Mouse (Mus musculus): Measurements from ENCODE around the gene Il6ra.
A peak's percentile ranks its signal among the peaks of the same experiment; 100 is the strongest.

The Il6ra gene

GRCm38 (mm10) chr3:89861070-89861469 lies 51.9 kb downstream of the Il6ra start:
- no peak for DNase-seq (ENCODE audit: low read depth, low spot score)
- Histone ChIP-seq H3K27me3 (ENCODE audit: control insufficient read depth, insufficient read depth, low read length, poor library complexity, severe bottlenecking) (no peaks in the 10 kb centered on the region), H3K36me3 (ENCODE audit: control insufficient read depth, insufficient read depth, low read length, poor library complexity, severe bottlenecking) (no peaks in the 10 kb centered on the region)

DNA sequence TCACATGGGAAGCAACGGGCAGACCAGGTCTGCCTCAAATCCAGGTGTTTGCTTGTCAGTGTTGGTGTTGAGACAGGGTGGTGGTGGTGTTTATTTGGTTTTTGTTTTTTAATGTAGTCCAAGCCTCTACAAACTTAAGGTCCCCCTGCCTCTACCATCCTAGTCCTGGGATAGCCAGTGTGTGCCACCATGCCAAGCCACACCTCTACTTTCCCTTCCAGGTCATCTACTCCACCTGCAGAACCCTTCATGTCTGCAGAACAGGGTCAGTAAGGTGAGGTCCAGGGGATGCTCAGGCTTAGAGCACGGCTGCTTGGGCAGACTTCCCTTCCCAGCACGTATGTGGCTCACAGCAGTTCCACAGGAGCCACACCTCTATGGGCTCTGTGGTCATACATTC lies 52.7 kb downstream of the Il6ra start:
- no peak for DNase-seq (ENCODE audit: low read depth, low spot score)
- H3K27me3 ChIP-seq (ENCODE audit: control insufficient read depth, insufficient read depth, low read length, poor library complexity, severe bottlenecking), result no peaks in the 10 kb centered on the region
- H3K36me3 ChIP-seq (ENCODE audit: control insufficient read depth, insufficient read depth, low read length, poor library complexity, severe bottlenecking), result no peaks in the 10 kb centered on the region

- no peaks in the 10 kb centered on the region for H3K36me3 ChIP-seq (ENCODE audit: control insufficient read depth, insufficient read depth, low read length, poor library complexity, severe bottlenecking)
- H3K27me3 ChIP-seq (ENCODE audit: control insufficient read depth, insufficient read depth, low read length, poor library complexity, severe bottlenecking), result no peaks in the 10 kb centered on the region
- no peak for DNase-seq (ENCODE audit: low read depth, low spot score)
Observed at GRCm38 (mm10) chr3:89859936-89860335, 53.1 kb downstream of the Il6ra start.

DNA sequence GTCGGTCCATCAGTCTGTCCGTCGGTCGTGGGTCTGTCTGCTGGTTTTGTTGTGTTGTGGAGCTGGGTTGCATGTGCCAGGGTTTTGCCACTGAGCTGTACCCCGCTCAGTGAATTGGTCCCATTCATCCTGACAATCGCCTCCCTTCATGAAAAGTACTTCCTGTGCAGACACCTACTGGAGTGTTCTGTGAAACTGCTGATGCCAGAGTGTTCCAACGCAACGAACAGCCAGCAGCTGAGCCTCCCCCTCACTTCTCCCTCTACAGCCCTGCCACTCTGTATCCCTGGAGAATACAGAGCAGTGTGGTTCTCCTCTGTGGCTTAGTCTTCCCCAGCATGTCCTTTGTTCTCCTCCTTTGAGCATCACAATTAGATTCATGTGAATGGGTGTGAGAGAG lies 54.1 kb downstream of the Il6ra start:
- no peaks in the 10 kb centered on the region for H3K27me3 ChIP-seq (ENCODE audit: control insufficient read depth, insufficient read depth, low read length, poor library complexity, severe bottlenecking)
- no peaks in the 10 kb centered on the region for H3K36me3 ChIP-seq (ENCODE audit: control insufficient read depth, insufficient read depth, low read length, poor library complexity, severe bottlenecking)
- no peak for DNase-seq (ENCODE audit: low read depth, low spot score)

GRCm38 (mm10) chr3:89858123-89858522 lies 54.9 kb downstream of the Il6ra start:
- H3K36me3 ChIP-seq (ENCODE audit: control insufficient read depth, insufficient read depth, low read length, poor library complexity, severe bottlenecking), result no peaks in the 10 kb centered on the region
- H3K27me3 ChIP-seq (ENCODE audit: control insufficient read depth, insufficient read depth, low read length, poor library complexity, severe bottlenecking), result no peaks in the 10 kb centered on the region
- peak; percentile 80 for DNase-seq (ENCODE audit: low read depth, low spot score)

DNA sequence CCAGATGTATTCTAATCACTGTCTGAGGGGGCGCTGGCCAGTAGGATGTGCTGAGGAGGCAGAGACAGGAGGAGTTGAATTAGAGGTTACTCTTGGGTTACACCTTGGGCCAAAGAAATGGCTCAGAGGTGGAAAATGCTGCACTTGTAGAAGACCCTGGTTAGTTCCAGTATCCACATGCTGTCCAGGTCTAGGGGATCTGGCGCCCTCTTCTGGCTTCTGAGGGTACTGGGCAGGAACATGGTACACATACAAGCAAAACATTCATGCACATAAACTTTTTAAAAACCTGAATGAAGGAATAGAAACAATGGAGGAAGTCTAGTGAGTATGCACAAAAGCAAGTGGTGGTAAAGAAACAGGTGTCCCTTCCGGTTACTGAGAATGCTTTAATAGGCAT lies 55.6 kb downstream of the Il6ra start:
- H3K36me3 ChIP-seq (ENCODE audit: control insufficient read depth, insufficient read depth, low read length, poor library complexity, severe bottlenecking), result no peaks in the 10 kb centered on the region
- H3K27me3 ChIP-seq (ENCODE audit: control insufficient read depth, insufficient read depth, low read length, poor library complexity, severe bottlenecking), result no peaks in the 10 kb centered on the region
- peak; percentile 55 for DNase-seq (ENCODE audit: low read depth, low spot score)

GRCm38 (mm10) chr3:89853752-89854151 lies 59.2 kb downstream of the Il6ra start:
- no peak for DNase-seq (ENCODE audit: low read depth, low spot score)

GRCm38 (mm10) chr3:89848083-89848482 lies 64.9 kb downstream of the Il6ra start:
- DNase-seq (ENCODE audit: low read depth, low spot score), result no peak
- Histone ChIP-seq H3K27me3 (ENCODE audit: control insufficient read depth, insufficient read depth, low read length, poor library complexity, severe bottlenecking) (no peaks in the 10 kb centered on the region), H3K36me3 (ENCODE audit: control insufficient read depth, insufficient read depth, low read length, poor library complexity, severe bottlenecking) (no peaks in the 10 kb centered on the region)

More at GRCm38 (mm10) chr3:89853752-89854151, 59.2 kb downstream of the Il6ra start:
- Histone ChIP-seq H3K36me3 (ENCODE audit: control insufficient read depth, insufficient read depth, low read length, poor library complexity, severe bottlenecking) (no peaks in the 10 kb centered on the region), H3K27me3 (ENCODE audit: control insufficient read depth, insufficient read depth, low read length, poor library complexity, severe bottlenecking) (no peaks in the 10 kb centered on the region)

GRCm38 (mm10) chr3:89847596-89847995 lies 65.4 kb downstream of the Il6ra start:
- Histone ChIP-seq H3K36me3 (ENCODE audit: control insufficient read depth, insufficient read depth, low read length, poor library complexity, severe bottlenecking) (no peaks in the 10 kb centered on the region), H3K27me3 (ENCODE audit: control insufficient read depth, insufficient read depth, low read length, poor library complexity, severe bottlenecking) (no peaks in the 10 kb centered on the region)
- DNase-seq (ENCODE audit: low read depth, low spot score), result no peak

- Histone ChIP-seq H3K36me3 (ENCODE audit: control insufficient read depth, insufficient read depth, low read length, poor library complexity, severe bottlenecking) (no peaks in the 10 kb centered on the region), H3K27me3 (ENCODE audit: control insufficient read depth, insufficient read depth, low read length, poor library complexity, severe bottlenecking) (no peaks in the 10 kb centered on the region)
- no peak for DNase-seq (ENCODE audit: low read depth, low spot score)
Observed at GRCm38 (mm10) chr3:89847126-89847525, 65.9 kb downstream of the Il6ra start.

DNA sequence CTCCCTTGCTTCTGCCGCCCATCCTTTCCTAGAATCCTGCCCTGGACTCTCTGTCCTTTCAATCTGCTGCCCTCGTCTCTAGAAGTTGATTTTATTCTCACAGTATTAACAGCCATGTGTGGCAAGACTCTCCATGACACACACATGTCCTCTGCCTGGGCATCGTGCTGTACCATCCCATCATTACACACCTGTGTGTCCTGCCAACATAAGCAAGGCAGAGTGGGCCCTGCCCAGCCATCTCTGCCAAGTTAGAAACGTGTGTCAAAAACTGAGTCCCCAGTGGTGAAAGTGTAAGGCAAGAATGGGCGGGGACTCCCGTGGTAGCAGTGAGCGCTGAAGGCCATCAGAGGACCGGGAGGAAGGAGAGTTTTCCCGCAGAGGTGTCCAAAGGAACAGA lies 67.2 kb downstream of the Il6ra start:
- Histone ChIP-seq H3K36me3 (ENCODE audit: control insufficient read depth, insufficient read depth, low read length, poor library complexity, severe bottlenecking) (no peaks in the 10 kb centered on the region), H3K27me3 (ENCODE audit: control insufficient read depth, insufficient read depth, low read length, poor library complexity, severe bottlenecking) (no peaks in the 10 kb centered on the region)
- DNase-seq (ENCODE audit: low read depth, low spot score), result no peak

- peak; percentile 69 for DNase-seq (ENCODE audit: low read depth, low spot score)
- H3K27me3 ChIP-seq (ENCODE audit: control insufficient read depth, insufficient read depth, low read length, poor library complexity, severe bottlenecking), result no peaks in the 10 kb centered on the region
Observed at GRCm38 (mm10) chr3:89843148-89843547, 69.8 kb downstream of the Il6ra start.

GRCm38 (mm10) chr3:89842258-89842657 lies 70.7 kb downstream of the Il6ra start:
- Histone ChIP-seq H3K27me3 (ENCODE audit: control insufficient read depth, insufficient read depth, low read length, poor library complexity, severe bottlenecking) (no peaks in the 10 kb centered on the region), H3K36me3 (ENCODE audit: control insufficient read depth, insufficient read depth, low read length, poor library complexity, severe bottlenecking) (no peaks in the 10 kb centered on the region)
- DNase-seq (ENCODE audit: low read depth, low spot score), result peak; percentile 66

More at GRCm38 (mm10) chr3:89843148-89843547, 69.8 kb downstream of the Il6ra start:
- H3K36me3 ChIP-seq (ENCODE audit: control insufficient read depth, insufficient read depth, low read length, poor library complexity, severe bottlenecking), result no peaks in the 10 kb centered on the region

DNA sequence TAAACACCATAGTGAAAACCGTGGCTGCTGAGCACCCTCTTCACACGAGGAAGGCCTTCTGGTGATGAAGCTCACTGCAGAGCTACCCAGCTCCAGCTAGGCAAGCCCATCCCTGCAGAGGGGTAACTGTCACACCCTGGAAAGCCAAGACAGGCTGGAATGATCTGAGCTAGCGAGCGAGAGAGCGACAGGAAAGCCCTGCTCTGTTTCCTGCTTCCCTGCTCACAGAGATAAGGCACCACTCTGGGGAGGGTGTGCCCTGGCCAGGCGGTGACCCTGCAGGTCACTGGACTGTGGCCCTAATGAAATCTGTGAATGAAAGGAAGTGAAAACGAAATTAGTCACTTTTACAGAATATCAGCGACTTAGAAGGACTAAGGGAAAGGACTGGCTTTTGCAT lies 77.6 kb downstream of the Il6ra start:
- no peaks in the 10 kb centered on the region for H3K36me3 ChIP-seq (ENCODE audit: control insufficient read depth, insufficient read depth, low read length, poor library complexity, severe bottlenecking)
- no peaks in the 10 kb centered on the region; the same call in 1 of the 2 replicates for H3K27me3 ChIP-seq (ENCODE audit: control insufficient read depth, insufficient read depth, low read length, poor library complexity, severe bottlenecking)
- no peak for DNase-seq (ENCODE audit: low read depth, low spot score)

DNA sequence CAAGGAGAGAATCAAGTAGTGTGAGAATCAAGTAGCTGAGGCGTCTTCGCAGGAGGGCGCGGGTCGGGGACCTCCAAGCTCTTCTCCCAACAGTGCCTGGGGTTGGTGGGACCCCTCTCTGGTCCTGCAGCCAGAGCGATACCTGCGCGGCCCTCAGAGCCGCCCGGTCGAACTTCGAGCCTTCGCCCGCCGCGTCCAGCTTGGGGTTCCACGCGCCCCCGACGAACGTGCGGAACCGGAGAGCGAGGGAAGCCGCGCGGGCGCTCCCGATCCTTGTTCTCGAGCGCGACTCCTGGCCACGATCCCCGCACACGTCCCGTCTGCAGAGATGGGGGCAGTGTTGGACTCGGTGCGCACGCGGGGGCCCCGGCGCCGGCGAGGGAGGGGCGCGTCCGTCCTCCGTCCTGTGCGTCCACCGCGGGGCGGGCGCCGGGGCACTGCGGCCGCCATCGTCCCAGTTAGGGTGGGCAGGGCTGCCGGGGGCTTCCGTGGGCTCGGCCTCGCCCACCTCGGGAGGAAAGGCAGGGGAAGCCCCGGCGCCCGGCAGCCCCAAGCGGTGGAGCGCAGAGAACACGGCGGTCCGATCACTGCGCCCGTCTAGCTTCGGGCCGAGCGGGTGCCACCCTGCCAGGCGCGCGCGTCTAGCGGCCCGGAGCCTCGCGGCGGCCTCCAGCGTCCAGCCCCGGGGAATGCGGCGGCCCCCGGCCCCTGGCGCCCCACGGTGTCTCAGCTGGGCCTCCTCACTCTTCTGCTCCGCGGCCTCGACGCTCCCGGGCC lies 82.0 kb downstream of the Il6ra start, which contains the start of gene She:
She (plus strand) TSS at position 556 of the 777 bp plus-strand sequence.
- DNase-seq (ENCODE audit: low read depth, low spot score), result no peak
- no peaks in the 10 kb centered on the region for H3K36me3 ChIP-seq (ENCODE audit: control insufficient read depth, insufficient read depth, low read length, poor library complexity, severe bottlenecking)
- H3K27me3 ChIP-seq (ENCODE audit: control insufficient read depth, insufficient read depth, low read length, poor library complexity, severe bottlenecking), result no peaks in the 10 kb centered on the region; the same call in 1 of the 2 replicates

DNA sequence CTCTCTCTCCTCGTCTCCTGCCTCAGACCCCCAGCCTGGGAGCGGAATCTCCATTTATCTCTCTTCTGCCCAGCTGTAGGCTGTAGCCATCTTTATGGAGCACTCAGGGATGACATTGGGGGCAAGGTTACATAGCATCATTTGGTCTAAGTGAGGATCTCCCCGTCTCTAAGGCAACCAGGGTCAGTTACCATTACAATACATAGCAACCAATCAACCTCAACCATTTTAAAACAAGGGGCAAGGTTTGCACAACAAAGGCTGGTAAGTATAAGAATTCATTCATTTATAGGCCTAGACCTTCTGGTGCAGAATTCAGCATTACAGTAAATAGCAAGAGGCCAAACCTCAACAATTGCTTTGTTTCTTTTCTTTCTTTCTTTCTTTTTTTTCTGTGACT lies 86.7 kb downstream of the Il6ra start:
- no peak for DNase-seq (ENCODE audit: low read depth, low spot score)
- H3K27me3 ChIP-seq (ENCODE audit: control insufficient read depth, insufficient read depth, low read length, poor library complexity, severe bottlenecking), result no peaks in the 10 kb centered on the region; the same call in 1 of the 2 replicates
- H3K36me3 ChIP-seq (ENCODE audit: control insufficient read depth, insufficient read depth, low read length, poor library complexity, severe bottlenecking), result no peaks in the 10 kb centered on the region

Data from splenic B cell, adult 2 months (primary cell).